Mouse (Mus musculus) forebrain, embryonic 13.5 days (tissue): ENCODE results near the gene Ptges2. TPM values are rescaled to one million over a fixed set of nuclear protein-coding genes. Genes with fewer than 3 reads are reported as not detected.

Source experiments
- ATAC-seq: fragments of 200-750 bp; cut with Nextera tagmentation; 2 replicates; pipeline ENCODE4 v1.8.0; 2017
- H3K27ac ChIP-seq: fragments of 300-500 bp; sonication (generic); 2 replicates; pipeline ENCODE4 v1.5.1; 2015; ENCODE audit warnings: inconsistent platforms, mild to moderate bottlenecking, moderate library complexity
- H3K27me3 ChIP-seq: fragments of 300-500 bp; sonication (generic); 2 replicates; pipeline ENCODE4 v1.6.1; 2015; ENCODE audit warnings: mild to moderate bottlenecking, inconsistent platforms
- H3K36me3 ChIP-seq: fragments of 300-500 bp; sonication (generic); 2 replicates; pipeline ENCODE4 v1.6.1; 2015; ENCODE audit warnings: mild to moderate bottlenecking, inconsistent platforms; ENCODE audit not compliant: poor library complexity, severe bottlenecking
- H3K4me1 ChIP-seq: fragments of 300-500 bp; sonication (generic); 2 replicates; pipeline ENCODE4 v1.6.1; 2015; ENCODE audit warnings: inconsistent platforms
- H3K4me2 ChIP-seq: fragments of 300-500 bp; sonication (generic); 2 replicates; pipeline ENCODE4 v1.6.1; 2015; ENCODE audit warnings: inconsistent platforms, mild to moderate bottlenecking, moderate library complexity
- H3K4me3 ChIP-seq: fragments of 300-500 bp; sonication (generic); 2 replicates; pipeline ENCODE4 v1.5.1; 2015; ENCODE audit warnings: mild to moderate bottlenecking, inconsistent platforms
- H3K9ac ChIP-seq: fragments of 300-500 bp; sonication (generic); 2 replicates; pipeline ENCODE4 v1.6.1; 2015; ENCODE audit warnings: mild to moderate bottlenecking, inconsistent platforms
- H3K9me3 ChIP-seq: fragments of 300-500 bp; sonication (generic); replicated peaks from 2 replicates; pipeline ENCODE4 v1.6.1; 2016; ENCODE audit warnings: inconsistent platforms
- WGBS: fragments of 180-500 bp; shearing (Covaris S2); methylation state at CpG from one replicate; pipeline ENCODE4 v1.1.7; 2015; 5-methylcytosine and 5-hydroxymethylcytosine counted together
- polyA plus RNA-seq: library from polyadenylated mRNA; unstranded; fragments of >200 nt; fragmentation: Nextera tagmentation; extraction: Ambion mirVana; gene quantifications from 2 replicates; pipeline ENCODE4 v1.2.1, GENCODE M21; 2015

The Ptges2 gene
- polyA plus RNA-seq, 1 experiment from 2014 or later, result 28.5 TPM

DNA sequence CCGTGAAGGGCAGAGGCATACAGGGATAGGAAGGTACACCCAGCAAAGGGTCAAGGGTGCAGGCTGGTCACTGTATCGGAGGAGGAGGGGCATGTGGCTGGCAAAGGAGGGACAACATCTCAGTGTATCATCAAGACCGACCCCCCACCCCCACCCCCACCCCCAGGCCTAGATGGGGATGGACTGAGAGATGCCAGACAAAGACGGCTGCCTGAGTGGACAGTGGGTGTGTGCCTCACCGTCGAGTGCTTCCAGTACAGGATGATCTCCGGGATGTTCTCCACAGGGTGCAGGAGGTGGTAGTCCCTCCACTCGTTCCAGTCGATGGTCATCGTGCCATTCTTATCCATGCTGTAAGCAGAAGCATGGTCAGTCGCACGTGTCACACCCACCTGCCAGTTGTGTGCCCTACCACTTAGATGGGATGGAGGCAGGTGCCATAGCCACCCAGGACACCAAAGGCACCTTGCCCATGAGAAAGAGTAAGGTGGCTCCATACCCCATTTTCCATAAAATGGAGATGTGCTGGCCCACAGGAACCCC, 24.4 kb downstream of the Ptges2 start:
- H3K9ac ChIP-seq, result no peak overlapping the region
- peaks cover 27% of the 10 kb centered on the region for H3K4me1 ChIP-seq
- no peaks in the 10 kb centered on the region for H3K27me3 ChIP-seq
- no peak overlapping the region for H3K4me2 ChIP-seq
- no peak overlapping the region for H3K4me3 ChIP-seq
- no peak for ATAC-seq
- H3K27ac ChIP-seq, result no peak overlapping the region
- peaks cover 62% of the 10 kb centered on the region for H3K36me3 ChIP-seq
- 88% methylated on average over 12 of the region's 12 CpGs for WGBS
- H3K9me3 ChIP-seq, result no peaks in the 10 kb centered on the region

DNA sequence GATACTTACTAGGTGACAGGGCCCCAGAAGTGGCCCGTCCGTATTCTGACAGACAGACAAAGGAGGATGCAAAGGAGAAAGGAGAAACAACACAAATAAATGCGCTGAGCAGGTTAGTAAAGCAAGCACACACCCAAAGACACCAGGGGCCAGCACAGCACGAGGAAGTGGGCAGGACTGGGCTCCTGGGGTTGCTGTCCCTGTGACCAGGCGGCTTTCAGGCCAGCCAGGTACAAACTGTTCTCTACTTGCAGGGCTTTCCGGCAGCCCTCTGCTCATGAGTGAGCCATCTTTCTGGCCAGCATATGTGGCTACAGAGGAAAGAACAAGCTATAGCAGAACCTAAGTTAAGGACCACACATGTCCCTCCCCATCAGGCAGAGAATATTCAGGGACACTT, 25.0 kb downstream of the Ptges2 start:
- H3K9me3 ChIP-seq, result no peaks in the 10 kb centered on the region
- ATAC-seq, result no peak
- no peak overlapping the region for H3K4me2 ChIP-seq
- no peak overlapping the region for H3K27ac ChIP-seq
- no peak overlapping the region for H3K9ac ChIP-seq
- H3K36me3 ChIP-seq, result peaks cover 57% of the 10 kb centered on the region
- 86% methylated on average over 6 of the region's 6 CpGs for WGBS
- H3K4me3 ChIP-seq, result no peak overlapping the region
- H3K4me1 ChIP-seq, result peaks cover 31% of the 10 kb centered on the region
- H3K27me3 ChIP-seq, result no peaks in the 10 kb centered on the region

- Histone ChIP-seq H3K9ac (no peak overlapping the region), H3K9me3 (no peaks in the 10 kb centered on the region), H3K36me3 (peaks cover 50% of the 10 kb centered on the region), H3K27ac (no peak overlapping the region), H3K4me2 (no peak overlapping the region), H3K4me1 (peaks cover 32% of the 10 kb centered on the region), H3K27me3 (no peaks in the 10 kb centered on the region), H3K4me3 (no peak overlapping the region)
- WGBS, result 96% methylated on average over 6 of the region's 6 CpGs
- ATAC-seq, result no peak
Measured at GRCm38 (mm10) chr2:32421851-32422251, 26.2 kb downstream of the Ptges2 start.

DNA sequence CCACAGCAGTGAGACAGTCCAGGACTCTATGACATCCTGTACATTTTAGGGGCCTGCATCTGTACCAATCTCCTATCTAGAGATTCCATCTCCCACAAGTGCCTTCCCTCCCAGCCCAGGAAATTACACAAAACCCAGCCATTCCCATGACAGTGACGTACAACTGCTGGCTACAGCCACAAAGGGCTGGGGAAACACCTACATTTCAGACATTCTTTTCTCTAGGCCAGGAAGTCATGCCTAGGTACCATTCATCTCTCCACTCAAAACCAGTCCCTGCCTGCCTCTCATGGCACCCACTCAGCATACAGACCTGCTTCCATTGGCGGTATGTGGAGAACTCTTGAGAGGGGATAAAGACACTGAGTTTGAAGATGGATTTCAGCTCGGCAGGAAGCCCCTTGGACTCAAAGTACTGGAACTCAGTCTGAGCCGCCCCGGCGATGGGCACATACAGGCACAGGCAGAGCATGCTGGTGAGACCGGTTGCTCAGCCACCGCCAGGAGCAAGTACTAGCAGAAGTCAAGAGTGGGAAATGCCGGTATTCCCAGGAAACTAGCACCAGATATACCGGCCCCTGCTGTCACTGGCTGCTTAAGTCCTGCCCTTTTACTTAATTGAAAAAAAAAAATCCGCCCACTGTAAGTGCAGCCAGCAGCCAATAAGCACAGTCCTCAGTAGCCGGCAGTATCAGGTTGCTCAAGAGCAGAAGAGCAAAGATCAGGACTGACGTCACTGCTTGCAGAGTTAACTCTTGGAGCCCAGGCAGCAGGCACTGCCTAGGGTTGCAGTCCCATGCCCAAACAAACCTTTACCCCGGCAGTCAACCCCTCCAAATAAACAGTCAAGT, 28.0 kb downstream of the Ptges2 start:
- Histone ChIP-seq H3K36me3 (peaks cover 32% of the 10 kb centered on the region), H3K9ac (peak overlapping the region; percentile 58), H3K9me3 (no peaks in the 10 kb centered on the region), H3K4me2 (peak overlapping the region; percentile 61), H3K27ac (peak overlapping the region; percentile 68), H3K27me3 (no peaks in the 10 kb centered on the region), H3K4me1 (peaks cover 44% of the 10 kb centered on the region), H3K4me3 (peak overlapping the region; percentile 33)
- WGBS, result 1% methylated on average over 14 of the region's 14 CpGs
- peak; percentile 81 for ATAC-seq

DNA sequence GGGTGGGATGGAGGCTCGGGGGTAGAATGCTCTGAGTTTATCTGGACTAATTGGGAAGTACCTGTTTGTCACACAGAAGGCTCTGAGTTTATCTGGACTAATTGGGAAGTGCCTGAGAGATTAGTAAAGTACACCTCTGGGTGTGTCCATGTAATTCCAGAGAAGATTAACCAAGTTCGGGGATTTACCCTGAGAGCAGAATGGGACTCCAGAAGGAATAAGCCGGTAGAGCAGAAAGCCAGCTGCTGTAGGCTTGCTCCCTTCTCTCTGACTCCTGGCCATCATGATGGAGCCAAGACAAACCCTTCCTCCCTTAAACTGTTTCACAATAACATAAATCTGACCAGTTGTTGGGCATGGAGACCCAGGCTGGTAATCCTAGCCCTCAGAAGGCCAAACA, 29.1 kb downstream of the Ptges2 start:
- H3K4me2 ChIP-seq, result no peak overlapping the region
- H3K36me3 ChIP-seq, result peaks cover 21% of the 10 kb centered on the region
- H3K4me3 ChIP-seq, result no peak overlapping the region
- H3K9me3 ChIP-seq, result no peaks in the 10 kb centered on the region
- peak overlapping the region; percentile 68; the same call in 1 of the 2 replicates for H3K27ac ChIP-seq
- H3K27me3 ChIP-seq, result no peaks in the 10 kb centered on the region
- 13% methylated on average over 3 of the region's 3 CpGs for WGBS
- peaks cover 55% of the 10 kb centered on the region for H3K4me1 ChIP-seq
- no peak overlapping the region for H3K9ac ChIP-seq
- no peak for ATAC-seq

DNA sequence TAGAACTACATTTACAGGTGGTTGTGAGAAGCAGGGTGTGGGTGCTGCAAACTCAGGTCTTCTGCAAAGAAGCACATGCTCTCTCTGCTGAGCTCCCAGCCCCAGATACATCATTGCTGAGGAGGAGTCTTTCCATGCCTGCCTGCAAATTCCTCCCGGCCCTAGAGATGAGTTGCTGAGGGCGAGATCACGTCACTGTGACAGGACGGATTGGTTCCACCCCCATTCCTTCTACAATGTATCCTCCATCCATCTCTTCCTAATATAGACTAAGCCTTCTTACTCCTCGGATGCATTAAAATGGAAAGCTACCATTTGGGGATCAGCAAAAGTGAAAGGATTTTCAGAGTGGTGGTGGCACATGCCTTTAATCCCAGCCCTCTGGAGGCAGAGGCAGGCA, 29.9 kb downstream of the Ptges2 start:
- Histone ChIP-seq H3K9ac (no peak overlapping the region), H3K4me3 (no peak overlapping the region), H3K27me3 (no peaks in the 10 kb centered on the region), H3K4me2 (no peak overlapping the region), H3K4me1 (peaks cover 62% of the 10 kb centered on the region), H3K9me3 (no peaks in the 10 kb centered on the region), H3K27ac (no peak overlapping the region), H3K36me3 (peaks cover 13% of the 10 kb centered on the region)
- no peak for ATAC-seq
- WGBS, result 82% methylated on average over 5 of the region's 5 CpGs

DNA sequence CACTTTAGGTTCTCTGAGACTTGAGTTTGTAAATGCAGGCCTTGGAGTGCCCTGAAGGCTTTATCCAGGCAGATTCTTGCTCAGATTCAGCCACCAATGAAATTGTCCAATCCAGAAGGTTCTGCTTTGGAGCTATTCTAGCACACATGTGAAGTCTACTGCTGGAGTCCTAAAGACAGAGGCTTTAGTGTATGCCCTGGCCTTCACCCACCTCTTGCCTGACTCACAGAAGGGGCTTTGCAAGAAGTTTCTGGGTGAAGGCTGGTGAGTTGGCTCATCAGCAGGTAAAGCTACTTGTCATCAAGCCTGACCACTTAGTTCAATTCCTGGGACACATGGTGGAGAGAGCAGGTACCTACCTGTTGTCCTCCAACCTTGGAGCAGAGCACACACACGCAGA, 30.4 kb downstream of the Ptges2 start:
- H3K9ac ChIP-seq, result no peak overlapping the region
- WGBS, result 97% methylated on average over 1 of the region's 1 CpGs
- H3K9me3 ChIP-seq, result no peaks in the 10 kb centered on the region
- no peak overlapping the region for H3K4me3 ChIP-seq
- peaks cover 7% of the 10 kb centered on the region for H3K36me3 ChIP-seq
- H3K27me3 ChIP-seq, result no peaks in the 10 kb centered on the region
- H3K4me1 ChIP-seq, result peaks cover 66% of the 10 kb centered on the region
- H3K27ac ChIP-seq, result no peak overlapping the region
- no peak overlapping the region for H3K4me2 ChIP-seq
- ATAC-seq, result no peak

GRCm38 (mm10) chr2:32427720-32428119, 32.0 kb downstream of the Ptges2 start:
- no peak for ATAC-seq
- H3K36me3 ChIP-seq, result 0 out of 2 replicates have a peak, but pooled peaks cover 5% of the 10 kb centered on the region
- H3K27me3 ChIP-seq, result no peaks in the 10 kb centered on the region
- no peaks in the 10 kb centered on the region for H3K9me3 ChIP-seq
- H3K4me3 ChIP-seq, result peak overlapping the region; percentile 31; the same call in 1 of the 2 replicates
- H3K4me1 ChIP-seq, result peaks cover 71% of the 10 kb centered on the region
- 81% methylated on average over 5 of the region's 5 CpGs for WGBS
- peak overlapping the region; percentile 79 for H3K4me2 ChIP-seq
- peak overlapping the region; percentile 47; the same call in 1 of the 2 replicates for H3K9ac ChIP-seq
- H3K27ac ChIP-seq, result peak overlapping the region; percentile 82

GRCm38 (mm10) chr2:32428262-32428722, 32.6 kb downstream of the Ptges2 start:
- peaks cover 65% of the 10 kb centered on the region for H3K4me1 ChIP-seq
- H3K4me3 ChIP-seq, result peak overlapping the region; percentile 31
- no peaks in the 10 kb centered on the region for H3K27me3 ChIP-seq
- ATAC-seq, result peak; percentile 86
- H3K9me3 ChIP-seq, result no peaks in the 10 kb centered on the region
- H3K4me2 ChIP-seq, result peak overlapping the region; percentile 79
- H3K9ac ChIP-seq, result peak overlapping the region; percentile 47; the same call in 1 of the 2 replicates
- H3K27ac ChIP-seq, result peak overlapping the region; percentile 82
- 27% methylated on average over 8 of the region's 8 CpGs for WGBS
- 0 out of 2 replicates have a peak, but pooled peaks cover 5% of the 10 kb centered on the region for H3K36me3 ChIP-seq

GRCm38 (mm10) chr2:32429215-32429891, 33.7 kb downstream of the Ptges2 start:
- Histone ChIP-seq H3K27me3 (no peaks in the 10 kb centered on the region), H3K36me3 (0 out of 2 replicates have a peak, but pooled peaks cover 5% of the 10 kb centered on the region), H3K4me2 (peak overlapping the region; percentile 79), H3K4me3 (peak overlapping the region; percentile 31), H3K27ac (peak overlapping the region; percentile 82), H3K4me1 (peaks cover 54% of the 10 kb centered on the region), H3K9ac (peak overlapping the region; percentile 47), H3K9me3 (no peaks in the 10 kb centered on the region)
- 69% methylated on average over 4 of the region's 4 CpGs for WGBS
- ATAC-seq, result no peak

GRCm38 (mm10) chr2:32430701-32431676, 35.3 kb downstream of the Ptges2 start:
- Histone ChIP-seq H3K4me1 (peaks cover 45% of the 10 kb centered on the region), H3K36me3 (0 out of 2 replicates have a peak, but pooled peaks cover 5% of the 10 kb centered on the region)
- WGBS, result 5% methylated on average over 18 of the region's 18 CpGs

More at GRCm38 (mm10) chr2:32430701-32431676, 35.3 kb downstream of the Ptges2 start:
- no peaks in the 10 kb centered on the region for H3K27me3 ChIP-seq
- peak overlapping the region; percentile 75 for H3K9ac ChIP-seq
- H3K27ac ChIP-seq, result peak overlapping the region; percentile 84
- no peaks in the 10 kb centered on the region for H3K9me3 ChIP-seq
- peak overlapping the region; percentile 46 for H3K4me3 ChIP-seq
- H3K4me2 ChIP-seq, result peak overlapping the region; percentile 79
- peak; percentile 96 for ATAC-seq
